Comparison of ENCODE assay signal across 13 mouse cellular contexts in the genomic region with DNA sequence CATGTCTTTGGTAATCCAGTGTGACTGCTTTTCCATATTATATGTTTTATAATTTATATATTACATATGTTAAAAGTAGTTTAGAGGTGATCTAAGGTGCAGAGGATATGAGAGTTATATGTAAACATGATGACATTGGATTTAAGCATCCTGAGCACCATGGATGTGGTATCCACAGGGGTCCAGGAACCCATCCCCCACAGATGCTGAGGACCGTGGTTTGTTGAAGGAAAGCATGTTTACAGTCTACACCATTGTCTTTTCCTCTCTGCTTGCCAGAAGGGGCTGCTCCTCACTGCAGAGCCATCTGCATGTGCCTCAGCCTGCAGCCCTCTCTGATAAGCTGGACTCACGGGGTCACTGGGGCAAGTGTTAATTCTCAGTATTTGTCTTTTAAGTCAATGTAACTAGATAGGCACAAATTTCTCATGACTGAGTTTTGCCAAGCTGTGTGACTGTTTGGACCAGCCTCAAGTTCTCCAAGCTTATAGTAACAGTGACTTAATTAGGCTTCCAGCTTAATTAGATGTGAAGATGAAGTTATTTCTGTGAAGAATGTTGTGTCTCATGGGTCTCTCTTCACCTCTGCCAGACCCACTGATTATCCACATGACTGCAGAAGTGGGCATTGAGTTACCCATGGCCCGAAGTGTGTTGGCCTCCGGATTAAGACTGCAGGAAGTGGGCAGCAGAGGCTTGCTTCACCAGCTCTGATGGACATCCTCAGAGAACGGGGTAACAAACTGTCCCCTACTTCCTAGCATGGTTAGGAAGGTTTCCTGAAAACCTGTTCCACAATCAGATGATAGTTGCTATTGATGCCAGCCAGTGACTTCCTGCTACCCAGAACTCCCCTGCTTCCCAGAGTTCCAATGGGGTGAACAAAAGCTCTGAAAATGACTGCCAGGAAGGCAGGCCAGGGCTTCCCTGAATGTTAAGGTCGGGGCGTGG. TPM values are rescaled to one million over a fixed set of nuclear protein-coding genes. Genes with fewer than 3 reads are reported as not detected.
A peak's percentile ranks its signal among the peaks of the same experiment; 100 is the strongest.
DNase-seq lines count a peak whose midpoint lies in the region; ATAC-seq and TF ChIP-seq lines count a peak whose summit lies in the region.
"Had no signal": no experiment of that assay in that cellular context is flagged by ENCODE, and none has a peak within 500 bp of the region (broad histone marks: within the 10 kb centered on the region; RNA-seq: fewer than 3 reads in every experiment).

No protein-coding gene starts in this region.

- no peak for TF ChIP-seq CTCF in bone marrow, adult 2 months (IDR thresholded peaks at IDR 0.05; ENCODE audit: control insufficient read depth, insufficient read depth, low read length)
- no peak for TF ChIP-seq CTCF in liver, postnatal 0 days (IDR thresholded peaks at IDR 0.05; ENCODE audit: low read depth)

- WGBS in heart, embryonic 15.5 days = 52% methylated on average over 7 of the region's 7 CpGs
- WGBS in bone marrow, adult 2 months = 32% methylated on average over 7 of the region's 7 CpGs
- 40% methylated on average over 7 of the region's 7 CpGs for WGBS in liver, postnatal 0 days (ENCODE audit: insufficient replicate concordance)
- 75% methylated on average over 7 of the region's 7 CpGs for WGBS in kidney, embryonic 14.5 days

- H3K4me2 ChIP-seq in heart, embryonic 15.5 days = no peak overlapping the region
- H3K4me2 ChIP-seq in liver, postnatal 0 days (ENCODE audit: low read depth, low read length) = 0 out of 2 replicates have a peak overlapping the region, but pooled peaks have one; percentile 24
- no peak overlapping the region for H3K4me2 ChIP-seq in kidney, embryonic 14.5 days (replicated peaks; ENCODE audit: low read depth, low read length)

- no peaks in the 10 kb centered on the region for H3K27me3 ChIP-seq in heart, embryonic 15.5 days
- no peaks in the 10 kb centered on the region for H3K27me3 ChIP-seq in liver, postnatal 0 days (ENCODE audit: insufficient read depth, low read length)
- no peaks in the 10 kb centered on the region for H3K27me3 ChIP-seq in kidney, embryonic 14.5 days (ENCODE audit: control insufficient read depth, insufficient read depth, low read length)
- H3K27me3 ChIP-seq: neural tube, embryonic 15.5 days had no signal

- peak overlapping the region; percentile 20 for H3K27ac ChIP-seq in heart, embryonic 15.5 days
- peak overlapping the region; percentile 52 for H3K27ac ChIP-seq in bone marrow, adult 2 months (ENCODE audit: control insufficient read depth, insufficient read depth, low read depth, low read length, poor library complexity)
- peak overlapping the region; percentile 68 for H3K27ac ChIP-seq in liver, postnatal 0 days (ENCODE audit: low read depth)
- H3K27ac ChIP-seq in kidney, embryonic 14.5 days (ENCODE audit: low read depth, low read length) = no peak overlapping the region

- H3K4me1 ChIP-seq in heart, embryonic 15.5 days (replicated peaks) = peaks cover 46% of the 10 kb centered on the region
- peaks cover 14% of the 10 kb centered on the region for H3K4me1 ChIP-seq in bone marrow, adult 2 months (ENCODE audit: control insufficient read depth, insufficient read depth, low read length)
- H3K4me1 ChIP-seq in liver, postnatal 0 days (ENCODE audit: insufficient read depth) = peaks cover 55% of the 10 kb centered on the region
- H3K4me1 ChIP-seq in kidney, embryonic 14.5 days (ENCODE audit: control insufficient read depth, insufficient read depth, low read length) = peaks cover 23% of the 10 kb centered on the region

- no peak overlapping the region for H3K4me3 ChIP-seq in heart, embryonic 15.5 days
- no peak overlapping the region for H3K4me3 ChIP-seq in bone marrow, adult 2 months (replicated peaks; ENCODE audit: control insufficient read depth, low read depth, low read length)
- H3K4me3 ChIP-seq in liver, postnatal 0 days (ENCODE audit: low read depth, low read length) = no peak overlapping the region
- H3K4me3 ChIP-seq in kidney, embryonic 14.5 days (ENCODE audit: low read length) = no peak overlapping the region
- H3K4me3 ChIP-seq: neural tube, embryonic 15.5 days had no signal

- no peak for TF ChIP-seq EP300 in liver, postnatal 0 days (IDR thresholded peaks at IDR 0.05; ENCODE audit: low read depth)

- H3K9ac ChIP-seq in heart, embryonic 15.5 days = no peak overlapping the region
- no peak overlapping the region for H3K9ac ChIP-seq in liver, postnatal 0 days (replicated peaks)
- H3K9ac ChIP-seq in kidney, embryonic 14.5 days (ENCODE audit: low read depth, low read length) = no peak overlapping the region
- H3K9ac ChIP-seq: lung, embryonic 14.5 days; neural tube, embryonic 15.5 days had no signal

- no peak for DNase-seq in heart, adult 9 months (ENCODE audit: low spot score in 2 of 2)
- DNase-seq in 416B (ENCODE audit: low read depth) = peak; percentile 70
- DNase-seq in liver, postnatal 0 days = no peak
- no peak for DNase-seq in frontal cortex, postnatal 14 days (ENCODE audit: low spot score in 2 of 2)
- DNase-seq: lung, embryonic 14.5 days; spleen, adult 18-20 months; thymus, postnatal 4 days had no signal

- no peak; the same call in 1 of the 2 replicates for ATAC-seq in heart, embryonic 15.5 days (replicated peaks; ENCODE audit: insufficient number of reproducible peaks, insufficient read depth, low FRiP score, low read depth)
- ATAC-seq in liver, postnatal 0 days = no peak
- ATAC-seq in kidney, embryonic 14.5 days (ENCODE audit: low FRiP score, low TSS enrichment) = no peak
- ATAC-seq: intestine, postnatal 0 days had no signal

- TF ChIP-seq POLR2A in bone marrow, adult 2 months (IDR thresholded peaks at IDR 0.05; ENCODE audit: borderline replicate concordance, control insufficient read depth, low read depth, low read length) = no peak

- H3K36me3 ChIP-seq in heart, embryonic 15.5 days = no peaks in the 10 kb centered on the region
- 0 out of 2 replicates have a peak, but pooled peaks cover 1% of the 10 kb centered on the region for H3K36me3 ChIP-seq in liver, postnatal 0 days (replicated peaks; ENCODE audit: insufficient read depth, low read length)
- no peaks in the 10 kb centered on the region for H3K36me3 ChIP-seq in kidney, embryonic 14.5 days (ENCODE audit: control insufficient read depth, insufficient read depth, low read length)
- H3K36me3 ChIP-seq: G1E; neural tube, embryonic 15.5 days had no signal

- H3K9me3 ChIP-seq in heart, embryonic 15.5 days (replicated peaks) = no peaks in the 10 kb centered on the region
- no peaks in the 10 kb centered on the region for H3K9me3 ChIP-seq in liver, postnatal 0 days (ENCODE audit: low read length)
- no peaks in the 10 kb centered on the region for H3K9me3 ChIP-seq in kidney, embryonic 14.5 days (ENCODE audit: control insufficient read depth, low read length)
- H3K9me3 ChIP-seq: G1E; neural tube, embryonic 15.5 days had no signal

RNA-seq across cellular contexts. Expression of a gene that starts 14.0 kb away (rescaled TPM):
- 10.2 and 13.9 TPM in 2 replicates for polyA plus RNA-seq in heart, embryonic 15.5 days (2015; fragmentation: Nextera tagmentation; extraction: Ambion mirVana)
- polyA plus RNA-seq in bone marrow, adult 2 months (2011; ENCODE audit: insufficient read depth, insufficient read length, low replicate concordance, missing spikeins) = 8.2 and 15.6 TPM in 2 replicates
- 3.0 and 3.7 TPM in 2 replicates for polyA plus RNA-seq in liver, postnatal 0 days (2015; fragmentation: Nextera tagmentation; extraction: Ambion mirVana)
- polyA plus RNA-seq in kidney, embryonic 14.5 days (2014; fragmentation: Nextera tagmentation; extraction: Ambion mirVana) = 10.0 and 17.8 TPM in 2 replicates

RNA-seq across cellular contexts. Expression of a gene that starts 41.2 kb away (rescaled TPM):
- 174 and 197 TPM in 2 replicates for polyA plus RNA-seq in heart, embryonic 15.5 days (2015; fragmentation: Nextera tagmentation; extraction: Ambion mirVana)
- polyA plus RNA-seq in bone marrow, adult 2 months (2011; ENCODE audit: insufficient read depth, insufficient read length, low replicate concordance, missing spikeins) = 37.3 and 60.9 TPM in 2 replicates
- 136 and 143 TPM in 2 replicates for polyA plus RNA-seq in liver, postnatal 0 days (2015; fragmentation: Nextera tagmentation; extraction: Ambion mirVana)
- 327 and 365 TPM in 2 replicates for polyA plus RNA-seq in kidney, embryonic 14.5 days (2014; fragmentation: Nextera tagmentation; extraction: Ambion mirVana)
